Mouse (Mus musculus) frontal cortex, postnatal 14 days (tissue): ENCODE results near the gene Olfr728.

Experiments used
- DNase-seq, 2 experiments: peaks; one replicate each; pipeline ENCODE4 v3.0.0; 2022; ENCODE audit warnings: low spot score in 2 of 2

Olfr728 gene

DNA sequence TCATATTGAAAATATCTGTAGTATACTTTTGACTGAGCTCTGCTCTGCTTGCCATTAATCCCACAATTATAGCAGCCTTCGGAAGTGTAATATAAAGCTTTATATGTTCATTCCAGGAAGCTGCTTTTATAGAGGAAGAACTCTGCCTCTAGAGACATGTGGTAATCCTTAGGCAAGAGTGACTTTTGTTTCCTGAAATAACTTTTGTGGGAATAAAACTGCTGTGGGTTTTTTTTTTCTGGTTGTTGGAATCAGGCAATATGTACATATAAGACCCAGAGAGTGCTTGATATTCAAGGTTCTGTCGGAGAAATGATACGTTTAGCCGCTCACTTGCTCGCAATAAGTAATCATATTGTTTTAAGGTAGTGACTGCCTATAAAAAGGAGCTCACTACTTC lies at the start of gene Olfr728:
TSS of gene Olfr728 (minus strand) at position 101 of the 400 bp plus-strand sequence.
- no peak for DNase-seq

DNA sequence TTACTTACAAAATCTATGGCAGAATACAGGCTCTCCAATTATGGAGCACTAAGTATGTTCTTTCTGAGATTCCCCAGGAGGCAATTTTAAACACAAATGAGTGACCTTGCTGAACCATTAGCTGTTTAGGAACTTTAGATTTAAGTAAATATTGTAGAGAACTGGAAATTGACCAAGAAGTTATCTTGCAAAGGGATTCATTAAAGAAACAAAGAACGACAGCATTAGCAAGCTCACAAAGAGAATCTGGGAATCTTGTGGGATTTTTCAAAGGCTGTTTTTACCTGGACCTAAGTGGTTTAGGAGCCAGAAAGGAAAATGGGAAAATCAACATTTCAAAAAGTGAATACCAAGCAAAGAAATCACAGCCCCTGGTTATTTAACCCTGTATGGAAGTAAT lies 45.6 kb upstream of the Olfr728 start, which contains the start of gene Olfr730:
TSS of gene Olfr730 (minus strand) at position 101 of the 400 bp plus-strand sequence.
- no peak for DNase-seq

DNA sequence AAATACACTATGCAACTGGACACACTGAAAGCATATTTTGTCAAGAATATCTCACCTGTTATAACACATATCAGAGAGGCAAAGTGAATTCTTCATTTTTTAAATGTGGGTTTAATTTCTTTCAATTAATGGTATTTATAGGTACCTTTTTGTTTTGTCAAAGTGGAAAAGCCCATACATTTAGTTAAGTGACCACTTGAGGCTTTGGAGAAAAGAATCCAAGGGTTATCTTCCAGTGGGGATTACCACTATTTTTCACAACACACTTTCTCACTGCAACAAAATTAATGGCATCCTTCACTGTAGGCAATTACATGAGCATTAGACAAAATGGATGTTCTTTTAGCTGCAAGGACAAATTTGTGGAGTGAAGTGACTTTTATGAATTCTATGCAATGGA lies 10.3 kb upstream of the Olfr728 start, which contains the start of gene Olfr729:
TSS of gene Olfr729 (minus strand) at position 101 of the 400 bp plus-strand sequence.
- DNase-seq, result no peak

DNA sequence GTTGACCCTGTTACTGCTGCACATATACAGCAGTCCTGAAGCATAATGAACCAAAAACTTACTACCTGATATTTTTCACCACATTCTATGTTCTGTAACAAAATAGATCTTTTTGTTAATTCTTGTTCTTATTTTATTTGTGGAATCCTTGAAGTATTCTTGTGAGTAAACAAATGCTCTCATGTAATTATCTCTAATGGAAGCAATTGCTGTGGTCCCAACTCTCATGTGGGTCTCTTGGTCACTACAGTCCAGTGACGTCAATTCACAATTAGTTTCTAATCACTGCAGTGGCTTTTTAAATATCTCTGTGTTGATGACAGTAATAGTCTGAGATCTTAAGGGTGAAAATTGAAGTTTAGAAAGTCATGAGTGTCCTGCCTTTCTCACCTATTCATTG lies 19.6 kb downstream of the Olfr728 start, which contains the start of gene Olfr727:
TSS of gene Olfr727 (plus strand) at position 301 of the 400 bp plus-strand sequence.
- no peak for DNase-seq

DNA sequence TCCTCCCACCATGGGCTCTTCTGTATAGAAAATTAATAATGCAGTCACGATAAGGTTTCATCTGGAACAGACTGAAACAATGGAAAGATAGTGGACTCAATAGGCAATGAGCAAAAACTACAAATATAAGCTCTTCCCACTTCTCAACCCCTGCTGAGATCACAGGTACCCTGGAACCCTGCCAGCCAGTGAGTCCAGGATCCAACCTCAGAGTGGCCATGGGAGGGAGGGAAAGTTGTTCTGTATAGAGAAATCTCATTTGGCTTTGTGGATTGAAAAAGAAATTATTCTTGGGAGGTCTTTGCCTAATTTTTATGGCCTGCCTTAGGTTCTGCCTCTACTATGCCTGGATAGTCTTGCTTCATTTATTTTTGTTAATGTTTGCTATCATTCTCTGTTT lies 51.6 kb downstream of the Olfr728 start, which contains the start of gene Olfr726:
TSS of gene Olfr726 (minus strand) at position 101 of the 400 bp plus-strand sequence.
- DNase-seq, result no peak
